Mouse (Mus musculus): ENCODE measurements around the gene C1qtnf1. TPM values are rescaled to one million over a fixed set of nuclear protein-coding genes. Genes with fewer than 3 reads are reported as not detected.

The C1qtnf1 gene
- polyA plus RNA-seq, 1 experiment from 2014 or later: 2.9 TPM

DNA sequence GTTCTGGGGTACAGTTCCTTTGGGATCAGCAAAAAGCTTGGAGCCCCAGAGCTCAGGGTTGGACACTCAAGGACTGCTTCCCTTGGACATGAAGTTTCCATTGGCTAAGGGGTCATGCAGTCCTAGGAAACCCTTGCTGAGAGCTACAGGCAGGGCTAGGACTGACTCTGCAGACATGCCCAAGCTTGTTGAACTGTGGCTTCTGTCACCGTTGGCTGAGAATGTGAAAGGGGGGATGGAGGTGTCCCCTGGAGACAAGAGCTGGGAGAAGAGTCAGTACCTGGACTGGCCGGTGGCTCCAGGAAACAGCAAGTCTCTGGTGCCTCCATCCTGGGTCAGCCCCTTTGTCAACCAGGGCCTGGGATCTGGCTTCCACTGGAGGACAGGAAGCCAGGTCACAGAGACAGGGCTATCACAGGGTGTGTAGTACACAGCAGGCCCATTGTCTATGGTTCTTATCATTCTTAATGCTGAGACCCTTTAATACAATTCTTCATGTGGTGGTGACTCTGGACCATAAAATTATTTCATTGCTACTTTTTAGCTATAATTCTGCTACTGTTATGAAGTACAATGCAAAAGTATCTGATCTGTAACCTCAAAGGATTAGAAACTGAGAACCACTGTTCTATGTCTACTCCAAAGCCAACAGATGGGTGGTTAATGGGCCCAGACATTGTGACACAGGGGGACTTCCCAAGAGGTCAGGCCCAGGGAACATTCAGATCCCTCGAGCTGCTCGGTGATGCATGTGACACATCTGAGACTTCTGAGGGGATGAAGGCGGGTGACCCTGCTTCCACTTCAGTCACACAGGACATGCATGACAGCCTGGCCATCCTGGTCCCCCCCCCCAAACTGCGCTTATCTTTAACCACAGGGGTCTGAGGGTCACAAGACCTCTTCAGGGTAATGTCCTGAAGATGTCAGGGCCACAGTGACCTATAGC lies 23.8 kb upstream of the C1qtnf1 start:
- H3K4me1 ChIP-seq: no peaks in the 10 kb centered on the region; the same call in 1 of the 2 replicates
- H3K9me3 ChIP-seq: no peaks in the 10 kb centered on the region
- no peak overlapping the region for H3K4me2 ChIP-seq
- no peak overlapping the region for H3K9ac ChIP-seq
- 77% methylated on average over 6 of the region's 6 CpGs for WGBS
- no peaks in the 10 kb centered on the region for H3K27me3 ChIP-seq
- H3K36me3 ChIP-seq (replicated peaks): peaks cover 34% of the 10 kb centered on the region
- no peak for ATAC-seq (ENCODE audit: low FRiP score)
- no peak overlapping the region for H3K4me3 ChIP-seq (replicated peaks)
- H3K27ac ChIP-seq: no peak overlapping the region

DNA sequence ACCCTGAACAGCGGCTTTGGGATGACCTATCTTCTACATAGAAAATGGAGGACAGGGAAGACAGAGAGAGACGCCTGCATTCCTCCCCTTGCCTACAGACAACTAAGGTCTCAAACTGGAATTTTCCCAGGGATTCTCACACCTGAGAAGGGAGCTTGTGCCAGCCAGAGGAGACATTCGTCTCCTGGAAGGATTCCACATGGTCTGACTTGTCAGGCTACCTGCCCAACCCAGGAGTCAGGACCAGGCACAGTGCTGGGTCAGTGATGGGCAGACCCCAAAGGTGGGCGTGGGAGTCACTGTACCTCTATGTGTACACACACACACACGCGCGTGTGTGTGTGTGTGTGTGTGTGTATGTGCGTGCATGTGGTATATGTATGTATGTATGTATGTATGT lies 22.7 kb upstream of the C1qtnf1 start:
- H3K4me3 ChIP-seq (replicated peaks): no peak overlapping the region
- H3K4me1 ChIP-seq: no peaks in the 10 kb centered on the region; the same call in 1 of the 2 replicates
- WGBS: 92% methylated on average over 8 of the region's 8 CpGs
- H3K9me3 ChIP-seq: no peaks in the 10 kb centered on the region
- no peak overlapping the region for H3K27ac ChIP-seq
- H3K9ac ChIP-seq: no peak overlapping the region
- H3K36me3 ChIP-seq (replicated peaks): peaks cover 44% of the 10 kb centered on the region
- no peaks in the 10 kb centered on the region for H3K27me3 ChIP-seq
- H3K4me2 ChIP-seq: no peak overlapping the region
- ATAC-seq (ENCODE audit: low FRiP score): no peak

- Histone ChIP-seq H3K27ac (no peak overlapping the region), H3K36me3 (replicated peaks) (peaks cover 56% of the 10 kb centered on the region), H3K4me3 (replicated peaks) (no peak overlapping the region), H3K4me1 (no peaks in the 10 kb centered on the region), H3K27me3 (no peaks in the 10 kb centered on the region), H3K4me2 (no peak overlapping the region), H3K9me3 (no peaks in the 10 kb centered on the region), H3K9ac (no peak overlapping the region)
- WGBS: 94% methylated on average over 5 of the region's 5 CpGs
- no peak for ATAC-seq (ENCODE audit: low FRiP score)
Observed at GRCm38 (mm10) chr11:118406521-118406920, 21.5 kb upstream of the C1qtnf1 start.

GRCm38 (mm10) chr11:118407318-118407910 lies 20.6 kb upstream of the C1qtnf1 start:
- no peak overlapping the region for H3K4me3 ChIP-seq (replicated peaks)
- no peaks in the 10 kb centered on the region for H3K9me3 ChIP-seq
- H3K27me3 ChIP-seq: no peaks in the 10 kb centered on the region
- no peak for ATAC-seq (ENCODE audit: low FRiP score)
- H3K36me3 ChIP-seq (replicated peaks): peaks cover 64% of the 10 kb centered on the region
- H3K27ac ChIP-seq: no peak overlapping the region
- no peaks in the 10 kb centered on the region for H3K4me1 ChIP-seq
- H3K9ac ChIP-seq: no peak overlapping the region
- 88% methylated on average over 23 of the region's 23 CpGs for WGBS
- no peak overlapping the region for H3K4me2 ChIP-seq

GRCm38 (mm10) chr11:118408051-118408740 lies 19.8 kb upstream of the C1qtnf1 start:
- no peaks in the 10 kb centered on the region for H3K4me1 ChIP-seq
- no peaks in the 10 kb centered on the region for H3K27me3 ChIP-seq
- no peak overlapping the region for H3K4me2 ChIP-seq
- no peaks in the 10 kb centered on the region for H3K9me3 ChIP-seq
- H3K36me3 ChIP-seq (replicated peaks): peaks cover 65% of the 10 kb centered on the region
- no peak for ATAC-seq (ENCODE audit: low FRiP score)
- WGBS: 88% methylated on average over 18 of the region's 18 CpGs
- H3K9ac ChIP-seq: no peak overlapping the region
- no peak overlapping the region for H3K4me3 ChIP-seq (replicated peaks)
- H3K27ac ChIP-seq: 0 out of 2 replicates have a peak overlapping the region, but pooled peaks have one; percentile 8

DNA sequence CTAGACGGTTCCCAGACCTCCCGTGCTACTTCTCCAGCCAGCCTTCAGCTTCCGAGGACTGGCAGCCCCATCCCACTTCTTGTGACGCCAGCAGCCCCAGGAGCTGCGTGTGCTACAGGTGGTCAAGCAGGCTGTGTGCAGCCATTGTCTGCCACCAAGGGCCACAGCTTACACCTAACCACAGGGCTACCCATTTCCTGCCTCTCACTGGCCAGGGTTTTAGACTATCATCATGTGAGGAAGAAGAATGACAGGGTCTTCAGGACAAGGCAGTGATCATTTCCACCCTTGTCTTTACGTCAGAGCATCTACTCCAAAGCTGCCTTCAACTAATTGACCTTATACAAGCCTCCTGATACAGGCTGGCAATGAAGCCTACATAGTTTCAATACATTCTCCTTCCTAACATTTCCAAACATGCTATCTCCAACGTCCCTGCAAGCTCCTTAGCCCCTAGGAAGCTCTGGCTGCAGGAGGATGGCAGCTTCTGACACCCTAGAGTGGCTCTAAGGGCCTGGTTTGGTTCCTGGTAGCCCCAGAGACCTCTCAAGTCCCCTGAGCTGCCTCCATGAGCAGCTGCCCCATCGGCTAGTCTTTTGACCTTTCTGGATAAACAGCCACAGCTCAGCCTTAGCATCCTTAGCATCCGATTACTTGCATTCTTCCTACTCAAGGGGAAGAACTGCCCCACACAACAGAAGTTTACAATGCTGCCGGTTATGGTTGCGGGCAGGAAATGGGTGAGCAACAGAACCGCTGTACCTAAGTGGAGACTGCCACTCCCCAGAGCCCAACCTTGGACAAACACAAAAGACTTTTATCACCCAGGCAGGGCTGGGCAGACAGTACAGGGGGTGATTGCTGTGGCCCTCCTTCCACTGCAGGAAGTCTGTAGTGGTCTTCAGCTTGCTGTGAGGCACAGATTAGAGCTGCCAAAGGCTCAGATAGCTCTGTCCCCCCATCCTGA lies 18.6 kb upstream of the C1qtnf1 start:
- no peaks in the 10 kb centered on the region for H3K9me3 ChIP-seq
- WGBS: 89% methylated on average over 12 of the region's 12 CpGs
- no peaks in the 10 kb centered on the region for H3K27me3 ChIP-seq
- H3K9ac ChIP-seq: no peak overlapping the region
- H3K27ac ChIP-seq: no peak overlapping the region
- no peak overlapping the region for H3K4me3 ChIP-seq (replicated peaks)
- no peaks in the 10 kb centered on the region for H3K4me1 ChIP-seq
- peaks cover 71% of the 10 kb centered on the region for H3K36me3 ChIP-seq (replicated peaks)
- no peak overlapping the region for H3K4me2 ChIP-seq
- ATAC-seq (ENCODE audit: low FRiP score): no peak

DNA sequence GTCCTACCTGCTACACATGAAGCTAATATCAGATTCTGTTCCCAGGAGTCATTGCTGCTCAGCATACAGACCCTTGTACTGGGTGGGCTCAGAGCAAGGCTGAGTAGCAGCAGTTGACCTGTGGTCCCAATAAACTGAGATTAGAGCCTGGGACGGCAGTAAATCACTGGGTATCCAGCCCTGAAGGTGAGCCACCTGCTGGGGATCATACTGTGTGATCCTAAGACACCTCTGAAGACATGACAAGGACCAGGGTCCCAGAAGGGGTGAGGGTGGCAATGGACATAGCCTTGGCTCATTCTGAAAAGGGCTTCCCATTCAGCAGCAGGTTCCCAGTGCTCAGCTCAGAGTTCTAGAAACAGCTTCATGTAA lies 17.9 kb upstream of the C1qtnf1 start:
- Histone ChIP-seq H3K9ac (no peak overlapping the region), H3K9me3 (no peaks in the 10 kb centered on the region), H3K36me3 (replicated peaks) (peaks cover 78% of the 10 kb centered on the region), H3K27me3 (no peaks in the 10 kb centered on the region), H3K27ac (no peak overlapping the region), H3K4me3 (replicated peaks) (no peak overlapping the region), H3K4me1 (no peaks in the 10 kb centered on the region), H3K4me2 (no peak overlapping the region)
- no peak for ATAC-seq (ENCODE audit: low FRiP score)
- WGBS: 88% methylated on average over 1 of the region's 1 CpGs

DNA sequence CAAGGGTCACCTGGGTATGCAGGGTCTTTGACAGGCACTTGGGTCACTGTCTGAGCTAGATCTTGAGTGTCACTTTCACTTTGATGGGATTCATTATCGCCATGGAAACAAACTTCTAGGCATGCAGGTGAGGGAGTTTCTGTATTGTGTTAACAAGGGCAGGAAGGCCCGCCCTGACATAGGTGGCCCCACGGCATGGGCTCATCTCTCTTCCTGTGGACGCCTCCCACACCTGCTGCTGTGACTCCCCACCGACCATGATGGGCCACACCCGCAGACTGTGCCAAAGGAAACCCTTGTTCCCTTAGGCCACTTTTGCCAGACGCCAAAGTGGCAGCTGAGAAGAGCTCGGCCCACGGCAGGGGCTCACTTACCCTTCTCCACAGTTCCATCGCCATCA lies 17.5 kb upstream of the C1qtnf1 start:
- Histone ChIP-seq H3K4me3 (replicated peaks) (no peak overlapping the region), H3K36me3 (replicated peaks) (peaks cover 80% of the 10 kb centered on the region), H3K9me3 (no peaks in the 10 kb centered on the region), H3K27ac (no peak overlapping the region), H3K4me2 (no peak overlapping the region), H3K4me1 (no peaks in the 10 kb centered on the region), H3K9ac (no peak overlapping the region), H3K27me3 (no peaks in the 10 kb centered on the region)
- ATAC-seq (ENCODE audit: low FRiP score): no peak
- whole genome bisulfite sequencing: 95% methylated on average over 10 of the region's 10 CpGs

- no peak for ATAC-seq (ENCODE audit: low FRiP score)
- Histone ChIP-seq H3K4me1 (no peaks in the 10 kb centered on the region), H3K9me3 (no peaks in the 10 kb centered on the region), H3K27ac (no peak overlapping the region), H3K4me3 (replicated peaks) (no peak overlapping the region), H3K36me3 (replicated peaks) (peaks cover 76% of the 10 kb centered on the region), H3K4me2 (no peak overlapping the region), H3K27me3 (no peaks in the 10 kb centered on the region), H3K9ac (no peak overlapping the region)
- WGBS: 88% methylated on average over 8 of the region's 8 CpGs
Observed at GRCm38 (mm10) chr11:118411271-118411670, 16.7 kb upstream of the C1qtnf1 start.

DNA sequence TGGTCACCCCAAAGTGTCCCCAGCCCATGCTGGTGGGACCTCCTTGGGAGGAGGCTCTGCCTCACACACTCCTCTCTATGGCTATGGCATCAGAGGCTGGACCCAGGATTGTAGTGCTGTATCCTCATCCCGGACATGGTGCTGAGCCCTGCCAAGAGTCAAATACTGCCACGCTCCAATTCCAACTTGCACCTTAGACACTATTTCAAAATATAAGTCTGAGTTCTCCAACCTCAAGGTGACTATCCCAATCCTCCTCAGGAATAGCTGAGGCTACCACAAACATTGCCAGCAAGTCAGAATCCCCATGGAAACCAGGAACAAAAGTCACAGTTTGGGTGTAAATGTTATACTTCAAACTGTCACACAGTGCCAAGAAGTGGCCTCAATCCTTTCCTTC lies 15.4 kb upstream of the C1qtnf1 start:
- no peak for ATAC-seq (ENCODE audit: low FRiP score)
- H3K27me3 ChIP-seq: no peaks in the 10 kb centered on the region
- no peak overlapping the region for H3K4me2 ChIP-seq
- H3K27ac ChIP-seq: no peak overlapping the region
- peaks cover 12% of the 10 kb centered on the region for H3K4me1 ChIP-seq
- H3K36me3 ChIP-seq (replicated peaks): peaks cover 63% of the 10 kb centered on the region
- WGBS: 81% methylated on average over 2 of the region's 2 CpGs
- H3K9me3 ChIP-seq: no peaks in the 10 kb centered on the region
- no peak overlapping the region for H3K4me3 ChIP-seq (replicated peaks)
- no peak overlapping the region for H3K9ac ChIP-seq

GRCm38 (mm10) chr11:118413055-118413454 lies 14.9 kb upstream of the C1qtnf1 start:
- Histone ChIP-seq H3K4me2 (no peak overlapping the region), H3K9me3 (no peaks in the 10 kb centered on the region), H3K36me3 (replicated peaks) (peaks cover 59% of the 10 kb centered on the region), H3K27ac (no peak overlapping the region), H3K4me3 (replicated peaks) (no peak overlapping the region), H3K4me1 (peaks cover 16% of the 10 kb centered on the region), H3K27me3 (no peaks in the 10 kb centered on the region), H3K9ac (no peak overlapping the region)
- no peak for ATAC-seq (ENCODE audit: low FRiP score)
- WGBS: 88% methylated on average over 4 of the region's 4 CpGs
